Mouse (Mus musculus) embryonic fibroblast, embryonic 13.5 days (primary cell): Measurements from ENCODE around the gene Fetub.

ENCODE experiments used
- CTCF ChIP-seq: IDR thresholded peaks from 2 replicates; pipeline ENCODE4 v1.5.1; 2011; ENCODE audit warnings: mild to moderate bottlenecking, control low read depth, low read length, moderate library complexity, borderline replicate concordance; ENCODE audit not compliant: insufficient read depth
- POLR2A ChIP-seq: IDR thresholded peaks from 2 replicates; pipeline ENCODE4 v1.6.1; 2011; ENCODE audit warnings: low read depth, mild to moderate bottlenecking, control low read depth, low read length, moderate library complexity

GRCm38 (mm10) chr16:22894095-22894494, 24.0 kb upstream of the Fetub start:
- TF ChIP-seq CTCF (no peak), POLR2A (no peak)
